Mouse (Mus musculus) forebrain, embryonic 10.5 days (tissue): ENCODE measurements around the gene Smad1. TPM values are rescaled to one million over a fixed set of nuclear protein-coding genes. Genes with fewer than 3 reads are reported as not detected.
A peak's percentile ranks its signal among the peaks of the same experiment; 100 is the strongest.

Experiments used
- DNase-seq: peaks from one replicate; pipeline ENCODE4 v3.0.0-alpha.2; 2017; ENCODE audit warnings: low spot score; ENCODE audit errors: extremely low spot score
- H3K27ac ChIP-seq: fragments of 300-500 bp; sonication (generic); 2 replicates; pipeline ENCODE4 v1.5.1; 2016; ENCODE audit warnings: mild to moderate bottlenecking
- H3K27me3 ChIP-seq: fragments of 300-500 bp; sonication (generic); 2 replicates; pipeline ENCODE4 v1.6.1; 2016; ENCODE audit warnings: mild to moderate bottlenecking; ENCODE audit not compliant: poor library complexity, severe bottlenecking
- H3K36me3 ChIP-seq: fragments of 300-500 bp; sonication (generic); replicated peaks from 2 replicates; pipeline ENCODE4 v1.6.1; 2016; ENCODE audit warnings: mild to moderate bottlenecking, moderate library complexity
- H3K4me1 ChIP-seq: fragments of 300-500 bp; sonication (generic); 2 replicates; pipeline ENCODE4 v1.6.1; 2016
- H3K4me3 ChIP-seq: fragments of 300-500 bp; sonication (generic); 2 replicates; pipeline ENCODE4 v1.5.1; 2016; ENCODE audit warnings: mild to moderate bottlenecking, moderate library complexity
- H3K9me3 ChIP-seq: fragments of 300-500 bp; sonication (generic); 2 replicates; pipeline ENCODE4 v1.6.1; 2016; ENCODE audit warnings: mild to moderate bottlenecking, moderate library complexity
- WGBS: fragments of 180-500 bp; shearing (Covaris S2); methylation state at CpG from one replicate; pipeline ENCODE4 v1.1.7; 2016; 5-methylcytosine and 5-hydroxymethylcytosine counted together
- polyA plus RNA-seq: library from polyadenylated mRNA; unstranded; fragments of >200 nt; fragmentation: Nextera tagmentation; extraction: Ambion mirVana; gene quantifications from 2 replicates; pipeline ENCODE4 v1.2.1, GENCODE M21; 2016

The Smad1 gene
- polyA plus RNA-seq, 1 experiment from 2014 or later: 39.4 TPM

DNA sequence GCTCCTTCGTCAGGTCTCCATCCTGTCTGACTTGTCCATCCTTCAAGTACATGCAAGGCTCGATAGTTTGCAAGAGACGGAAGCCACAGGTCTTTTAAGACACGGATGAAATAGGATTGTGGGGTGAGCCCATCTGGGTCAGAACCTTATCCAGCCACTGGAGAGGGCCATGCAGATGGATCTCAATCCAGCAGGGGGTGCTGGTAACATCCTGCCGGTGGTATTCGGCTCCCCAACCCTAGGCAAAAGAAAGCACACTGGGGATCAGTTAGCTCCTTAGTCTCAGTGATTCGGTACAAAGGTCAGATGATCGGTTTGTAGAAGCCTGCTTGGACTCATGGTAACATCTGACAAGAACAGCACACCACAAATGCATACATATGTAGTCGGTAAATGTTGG, 59.8 kb downstream of the Smad1 start:
- no peaks in the 10 kb centered on the region for H3K4me1 ChIP-seq
- peaks cover 78% of the 10 kb centered on the region for H3K36me3 ChIP-seq
- no peak overlapping the region for H3K27ac ChIP-seq
- no peak for DNase-seq
- no peak overlapping the region for H3K4me3 ChIP-seq
- no peaks in the 10 kb centered on the region for H3K9me3 ChIP-seq
- WGBS: 76% methylated on average over 9 of the region's 9 CpGs
- no peaks in the 10 kb centered on the region for H3K27me3 ChIP-seq

DNA sequence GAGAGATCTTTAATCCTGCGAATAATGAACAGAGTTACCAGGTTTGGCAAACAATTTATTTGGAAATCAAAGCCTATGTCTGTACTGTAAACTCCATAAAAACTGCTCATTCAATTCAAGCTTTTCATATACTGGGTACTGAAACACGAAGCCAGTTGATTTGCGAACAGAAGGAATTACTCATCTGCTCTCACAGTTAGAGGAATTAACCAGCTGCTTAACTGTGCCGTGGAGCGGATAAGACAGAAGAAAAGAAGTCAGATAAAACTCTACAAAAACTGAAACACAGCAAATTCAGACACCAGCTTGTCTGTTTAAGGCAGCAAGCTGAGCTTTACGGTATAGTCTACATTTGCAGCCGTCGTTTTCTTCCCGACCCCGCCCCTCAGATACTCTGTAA, 60.7 kb downstream of the Smad1 start:
- peaks cover 69% of the 10 kb centered on the region for H3K36me3 ChIP-seq
- H3K27me3 ChIP-seq: no peaks in the 10 kb centered on the region
- 94% methylated on average over 10 of the region's 10 CpGs for WGBS
- no peak overlapping the region for H3K4me3 ChIP-seq
- no peaks in the 10 kb centered on the region for H3K4me1 ChIP-seq
- no peak overlapping the region for H3K27ac ChIP-seq
- DNase-seq: no peak
- H3K9me3 ChIP-seq: peaks cover under 1% of the 10 kb centered on the region; the same call in 1 of the 2 replicates

DNA sequence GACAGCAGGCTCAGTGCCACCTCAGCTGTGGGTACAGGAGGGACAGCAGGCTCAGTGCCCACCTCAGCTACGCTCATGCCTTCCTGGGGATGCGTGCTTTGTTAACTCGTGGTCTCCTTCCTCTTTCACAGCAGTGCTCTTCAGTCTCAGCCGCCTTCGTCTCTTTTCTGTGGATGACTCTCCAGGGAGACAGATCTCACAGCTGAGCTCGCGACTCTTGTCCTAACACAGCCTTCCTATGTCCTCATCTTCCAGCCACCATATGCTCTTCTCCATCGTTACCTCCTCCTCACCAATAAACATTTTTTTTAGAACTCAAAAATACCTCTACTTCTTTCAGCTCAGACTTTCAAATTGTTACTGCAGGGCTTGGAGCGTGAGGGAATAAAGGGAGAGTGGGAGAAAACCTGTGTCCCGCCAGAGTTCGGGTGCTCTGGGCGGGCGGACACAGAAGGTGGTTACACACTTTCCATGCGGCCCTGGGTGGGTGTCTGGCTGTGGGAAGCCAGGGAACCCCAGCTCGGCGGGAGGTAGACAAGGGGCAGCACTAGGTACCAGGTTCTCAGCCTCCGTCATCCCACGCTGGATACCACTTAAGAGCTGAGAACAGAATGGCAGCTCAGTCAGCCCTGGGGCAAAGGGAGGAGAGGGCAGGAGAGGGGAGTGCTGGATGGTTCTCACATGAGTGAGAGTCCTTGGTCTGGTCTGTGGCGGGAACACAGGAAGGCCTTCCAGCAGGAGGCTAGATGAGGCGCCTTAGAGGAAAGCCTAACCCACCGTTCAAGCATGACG, 67.0 kb downstream of the Smad1 start:
- 93% methylated on average over 22 of the region's 22 CpGs for WGBS
- 0 out of 2 replicates have a peak, but pooled peaks cover under 1% of the 10 kb centered on the region for H3K4me1 ChIP-seq
- peaks cover 5% of the 10 kb centered on the region; the same call in 1 of the 2 replicates for H3K9me3 ChIP-seq
- H3K4me3 ChIP-seq: no peak overlapping the region
- H3K27me3 ChIP-seq: no peaks in the 10 kb centered on the region
- DNase-seq: no peak
- H3K36me3 ChIP-seq: peaks cover 8% of the 10 kb centered on the region
- no peak overlapping the region for H3K27ac ChIP-seq

DNA sequence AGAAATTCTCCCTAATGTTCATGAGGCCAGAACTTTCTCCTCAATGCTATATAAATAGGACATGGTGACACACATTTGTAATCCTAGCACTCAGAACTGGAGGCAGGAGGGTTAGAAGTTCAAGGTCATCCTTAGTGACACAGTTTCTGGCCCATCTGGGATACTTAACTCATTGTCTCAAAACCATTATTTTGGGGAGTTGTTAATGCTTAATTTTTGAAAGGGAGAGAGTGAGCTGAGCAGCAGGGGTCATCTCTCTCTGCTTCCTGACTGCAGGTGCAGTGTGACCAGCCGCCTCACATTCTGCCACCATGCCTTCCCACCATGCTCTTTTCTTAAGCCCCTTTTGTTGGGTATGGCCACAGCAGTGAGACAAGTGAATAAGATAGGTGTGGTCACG, 67.7 kb downstream of the Smad1 start:
- no peak for DNase-seq
- peaks cover under 1% of the 10 kb centered on the region; the same call in 1 of the 2 replicates for H3K36me3 ChIP-seq
- no peaks in the 10 kb centered on the region for H3K27me3 ChIP-seq
- H3K4me3 ChIP-seq: no peak overlapping the region
- H3K9me3 ChIP-seq: peaks cover 5% of the 10 kb centered on the region; the same call in 1 of the 2 replicates
- 79% methylated on average over 2 of the region's 2 CpGs for WGBS
- 0 out of 2 replicates have a peak, but pooled peaks cover 4% of the 10 kb centered on the region for H3K4me1 ChIP-seq
- no peak overlapping the region for H3K27ac ChIP-seq

DNA sequence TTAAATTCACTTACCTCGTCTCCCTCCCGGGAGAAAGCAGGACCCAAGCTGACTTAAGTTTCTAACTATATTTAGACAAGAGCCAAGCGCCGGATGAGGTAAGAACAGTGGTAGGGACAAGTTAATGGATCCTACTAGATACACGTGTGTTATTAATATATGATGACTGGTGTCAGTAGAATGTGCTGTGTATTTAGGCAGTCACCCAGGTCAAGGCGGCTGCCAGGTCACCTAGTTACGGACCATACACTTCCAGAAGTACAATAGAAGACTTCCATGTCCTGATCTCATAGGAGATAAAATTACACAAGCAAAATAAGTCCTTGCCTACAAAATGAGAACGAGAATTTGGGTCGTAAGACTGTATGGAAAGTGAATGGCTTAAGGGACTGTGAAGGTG, 68.3 kb downstream of the Smad1 start:
- 0 out of 2 replicates have a peak, but pooled peaks cover 4% of the 10 kb centered on the region for H3K4me1 ChIP-seq
- WGBS: 91% methylated on average over 9 of the region's 9 CpGs
- DNase-seq: no peak

DNA sequence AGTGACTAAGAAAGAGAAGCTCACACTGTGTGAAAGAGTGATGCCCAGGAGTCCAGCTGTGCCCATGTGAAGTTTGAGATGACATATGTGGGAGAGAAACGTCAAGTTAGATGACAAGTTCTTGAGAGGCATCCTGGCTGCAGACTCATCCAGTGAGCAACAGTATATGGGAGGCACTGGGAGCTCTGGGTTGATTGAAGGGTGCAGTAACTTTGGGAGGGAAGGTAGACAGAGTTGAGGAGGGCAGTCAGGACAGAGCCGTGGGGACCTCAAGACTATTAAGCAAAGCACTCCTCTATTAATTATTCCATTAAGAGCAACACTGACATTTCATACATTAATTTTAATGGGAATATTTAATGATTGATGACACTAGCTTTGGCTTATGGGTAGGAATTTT, 69.6 kb downstream of the Smad1 start:
- Histone ChIP-seq H3K9me3 (peaks cover 5% of the 10 kb centered on the region; the same call in 1 of the 2 replicates), H3K27me3 (no peaks in the 10 kb centered on the region), H3K27ac (no peak overlapping the region), H3K4me1 (0 out of 2 replicates have a peak, but pooled peaks cover 4% of the 10 kb centered on the region), H3K4me3 (no peak overlapping the region), H3K36me3 (no peaks in the 10 kb centered on the region)
- no peak for DNase-seq
- 93% methylated on average over 2 of the region's 2 CpGs for WGBS

More for the DNA sequence above, 68.3 kb downstream of the Smad1 start:
- Histone ChIP-seq H3K27ac (no peak overlapping the region), H3K9me3 (peaks cover 5% of the 10 kb centered on the region; the same call in 1 of the 2 replicates), H3K36me3 (no peaks in the 10 kb centered on the region), H3K4me3 (no peak overlapping the region), H3K27me3 (no peaks in the 10 kb centered on the region)

DNA sequence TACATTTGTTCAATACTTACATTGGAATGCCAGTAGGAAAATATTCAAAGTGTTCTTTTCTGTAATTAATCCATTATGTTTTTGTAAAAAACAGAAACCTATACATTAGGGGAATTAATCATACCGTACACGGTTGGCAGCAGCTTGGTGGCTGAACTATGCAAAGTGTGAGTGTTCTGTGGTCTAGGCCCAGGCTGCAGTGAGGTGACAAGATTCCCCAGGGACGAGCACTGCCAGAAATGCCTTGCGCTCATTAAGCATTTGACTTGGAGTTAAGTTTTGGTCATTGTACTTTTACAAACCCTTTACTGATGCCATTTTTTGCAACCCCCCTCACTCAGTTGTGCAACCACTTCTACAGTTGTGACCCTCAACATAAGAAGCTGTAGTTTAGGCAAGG, 70.1 kb downstream of the Smad1 start:
- H3K4me1 ChIP-seq: 0 out of 2 replicates have a peak, but pooled peaks cover 4% of the 10 kb centered on the region
- DNase-seq: no peak
- H3K27me3 ChIP-seq: no peaks in the 10 kb centered on the region
- H3K27ac ChIP-seq: no peak overlapping the region
- no peak overlapping the region for H3K4me3 ChIP-seq
- peaks cover 5% of the 10 kb centered on the region; the same call in 1 of the 2 replicates for H3K9me3 ChIP-seq
- H3K36me3 ChIP-seq: no peaks in the 10 kb centered on the region
- 96% methylated on average over 4 of the region's 4 CpGs for WGBS

DNA sequence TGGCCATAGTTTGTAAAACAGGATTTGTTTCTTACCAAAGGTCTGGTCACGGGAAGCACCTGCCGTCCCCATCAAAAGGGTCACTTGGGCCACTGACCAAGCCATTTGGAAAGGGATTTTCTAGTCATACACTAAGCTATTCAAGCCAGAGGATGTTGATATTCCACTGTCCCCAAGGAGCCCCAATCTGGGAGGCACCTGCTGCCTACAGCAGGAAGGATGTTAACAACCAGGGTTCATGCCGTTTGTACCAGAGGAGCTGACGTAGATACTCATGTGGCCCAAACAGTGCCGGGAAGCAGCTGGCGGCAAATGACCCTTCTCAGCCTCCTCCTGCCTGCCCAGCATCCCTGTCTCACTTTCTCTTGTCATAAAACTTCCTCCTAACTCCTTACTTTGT, 73.8 kb downstream of the Smad1 start:
- 83% methylated on average over 6 of the region's 6 CpGs for WGBS
- peak; percentile 12 for DNase-seq
- no peaks in the 10 kb centered on the region for H3K36me3 ChIP-seq
- H3K27me3 ChIP-seq: no peaks in the 10 kb centered on the region
- no peak overlapping the region for H3K27ac ChIP-seq
- no peak overlapping the region for H3K4me3 ChIP-seq
- 0 out of 2 replicates have a peak, but pooled peaks cover 4% of the 10 kb centered on the region for H3K4me1 ChIP-seq
- no peaks in the 10 kb centered on the region for H3K9me3 ChIP-seq

DNA sequence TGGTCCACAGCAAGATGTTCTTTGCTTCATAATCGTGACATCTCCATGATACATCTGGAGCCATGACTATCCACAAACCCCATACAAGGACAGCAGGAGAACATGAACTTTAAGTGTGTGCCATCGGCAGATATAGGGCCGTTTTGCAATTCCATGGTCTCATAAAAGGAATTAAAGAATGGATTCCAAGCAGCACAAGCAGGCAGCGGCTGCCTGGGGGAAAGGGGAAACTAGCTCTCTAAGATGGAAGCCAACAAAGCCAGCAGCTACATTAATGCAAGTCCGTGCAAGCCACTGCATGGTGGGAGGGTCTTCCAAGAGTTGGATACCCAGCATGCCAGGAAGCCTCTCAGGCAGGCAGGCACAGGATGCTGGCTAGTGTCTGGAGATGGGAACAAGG, 74.4 kb downstream of the Smad1 start:
- Histone ChIP-seq H3K36me3 (no peaks in the 10 kb centered on the region), H3K27ac (no peak overlapping the region), H3K4me1 (0 out of 2 replicates have a peak, but pooled peaks cover 4% of the 10 kb centered on the region), H3K27me3 (no peaks in the 10 kb centered on the region), H3K4me3 (no peak overlapping the region), H3K9me3 (no peaks in the 10 kb centered on the region)
- DNase-seq: no peak
- 83% methylated on average over 5 of the region's 5 CpGs for WGBS

DNA sequence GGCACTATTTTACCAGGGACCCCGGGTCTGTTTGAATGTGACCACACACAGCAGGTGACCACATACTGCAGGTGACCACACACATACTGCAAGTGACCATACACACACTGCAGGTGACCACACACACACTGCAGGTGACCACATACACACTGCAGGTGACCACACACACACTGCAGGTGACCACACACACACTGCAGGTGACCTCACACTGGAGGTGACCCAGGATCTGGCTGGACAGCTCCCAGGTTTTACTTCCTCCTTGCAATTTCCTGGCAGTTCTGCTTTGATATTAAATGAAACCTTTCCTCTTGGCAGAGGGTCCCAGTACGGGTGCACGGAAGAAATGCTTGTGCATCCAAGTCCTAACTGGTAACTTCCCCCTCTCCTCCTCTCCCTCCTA, 75.3 kb downstream of the Smad1 start:
- Histone ChIP-seq H3K27me3 (no peaks in the 10 kb centered on the region), H3K4me3 (no peak overlapping the region), H3K36me3 (no peaks in the 10 kb centered on the region), H3K9me3 (no peaks in the 10 kb centered on the region), H3K4me1 (0 out of 2 replicates have a peak, but pooled peaks cover 4% of the 10 kb centered on the region), H3K27ac (no peak overlapping the region)
- no peak for DNase-seq
- WGBS: 86% methylated on average over 3 of the region's 3 CpGs

DNA sequence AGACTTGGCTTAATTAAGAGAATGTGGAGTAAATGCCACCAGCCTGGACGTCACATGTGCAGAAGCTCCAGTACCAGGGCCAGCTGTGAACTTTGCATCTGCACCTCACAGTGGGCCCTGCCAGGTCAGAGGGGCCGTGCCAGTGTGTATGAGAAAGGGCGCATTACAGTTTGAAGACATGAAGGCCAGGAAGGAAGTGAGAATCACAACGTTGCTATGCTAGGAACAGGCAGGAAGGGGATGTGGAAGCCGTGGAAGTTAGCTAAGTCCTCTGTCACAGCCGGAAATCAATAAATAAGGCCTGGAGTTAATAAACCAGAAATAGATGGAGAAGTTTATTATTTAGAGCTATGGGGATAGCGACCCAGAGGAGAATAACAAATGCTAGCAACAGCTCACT, 76.2 kb downstream of the Smad1 start:
- H3K4me3 ChIP-seq: no peak overlapping the region
- H3K4me1 ChIP-seq: 0 out of 2 replicates have a peak, but pooled peaks cover 4% of the 10 kb centered on the region
- H3K27me3 ChIP-seq: no peaks in the 10 kb centered on the region
- H3K27ac ChIP-seq: no peak overlapping the region
- H3K36me3 ChIP-seq: no peaks in the 10 kb centered on the region
- no peak for DNase-seq
- 80% methylated on average over 7 of the region's 7 CpGs for WGBS
- H3K9me3 ChIP-seq: no peaks in the 10 kb centered on the region

DNA sequence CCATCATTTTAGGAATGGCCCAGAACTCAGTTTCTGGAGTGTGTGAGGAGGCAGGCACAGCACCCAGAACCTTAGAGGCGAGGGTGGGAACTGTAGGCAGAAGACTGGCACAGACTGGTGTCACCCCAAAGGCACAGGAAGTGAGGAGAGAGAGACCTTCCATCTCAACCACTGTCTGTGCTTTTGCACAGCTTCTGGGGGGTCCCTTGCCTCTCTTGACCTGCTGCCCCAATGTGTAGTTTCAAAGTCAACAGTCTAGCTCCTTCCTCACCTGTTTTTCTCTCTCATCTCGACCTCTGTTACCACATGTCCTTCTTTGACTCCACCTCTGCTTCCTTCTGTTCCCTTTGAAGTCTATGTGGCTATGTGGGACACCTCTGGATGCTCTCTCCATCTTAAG, 88.5 kb downstream of the Smad1 start:
- DNase-seq: no peak
- no peaks in the 10 kb centered on the region for H3K27me3 ChIP-seq
- WGBS: 71% methylated on average over 2 of the region's 2 CpGs
- no peak overlapping the region for H3K4me3 ChIP-seq
- H3K4me1 ChIP-seq: no peaks in the 10 kb centered on the region
- peaks cover 5% of the 10 kb centered on the region; the same call in 1 of the 2 replicates for H3K36me3 ChIP-seq
- H3K9me3 ChIP-seq: 0 out of 2 replicates have a peak, but pooled peaks cover 4% of the 10 kb centered on the region
- no peak overlapping the region for H3K27ac ChIP-seq

DNA sequence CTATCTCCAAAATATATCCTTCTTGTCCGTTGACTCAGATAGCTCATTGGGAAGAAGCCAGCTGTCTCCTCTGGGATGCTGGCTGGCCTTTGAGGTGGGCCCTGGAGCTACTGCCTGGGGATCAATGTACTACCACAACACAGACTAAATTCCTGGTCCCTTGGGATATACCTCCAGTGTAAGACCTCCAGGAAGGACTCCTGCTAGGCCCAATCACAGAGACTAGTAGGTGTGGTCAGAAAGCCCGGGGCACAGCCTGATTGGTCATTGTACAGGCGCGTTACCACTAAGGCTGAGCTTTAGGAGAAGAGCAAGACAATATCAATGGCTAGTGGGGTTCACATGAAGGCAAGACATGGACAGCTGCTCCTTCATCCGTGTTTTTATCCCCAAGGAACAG, 93.4 kb downstream of the Smad1 start:
- Histone ChIP-seq H3K4me3 (no peak overlapping the region), H3K9me3 (no peaks in the 10 kb centered on the region), H3K27ac (no peak overlapping the region), H3K4me1 (no peaks in the 10 kb centered on the region), H3K36me3 (peaks cover 6% of the 10 kb centered on the region; the same call in 1 of the 2 replicates), H3K27me3 (no peaks in the 10 kb centered on the region)
- no peak for DNase-seq
- 73% methylated on average over 5 of the region's 5 CpGs for WGBS
